Mouse (Mus musculus) kidney, postnatal 10 days (tissue): ENCODE results near the gene Capn1.

ENCODE experiments used
- DNase-seq: peaks from one replicate; pipeline ENCODE4 v3.0.0; 2021; ENCODE audit warnings: mixed read lengths

Gene Capn1

DNA sequence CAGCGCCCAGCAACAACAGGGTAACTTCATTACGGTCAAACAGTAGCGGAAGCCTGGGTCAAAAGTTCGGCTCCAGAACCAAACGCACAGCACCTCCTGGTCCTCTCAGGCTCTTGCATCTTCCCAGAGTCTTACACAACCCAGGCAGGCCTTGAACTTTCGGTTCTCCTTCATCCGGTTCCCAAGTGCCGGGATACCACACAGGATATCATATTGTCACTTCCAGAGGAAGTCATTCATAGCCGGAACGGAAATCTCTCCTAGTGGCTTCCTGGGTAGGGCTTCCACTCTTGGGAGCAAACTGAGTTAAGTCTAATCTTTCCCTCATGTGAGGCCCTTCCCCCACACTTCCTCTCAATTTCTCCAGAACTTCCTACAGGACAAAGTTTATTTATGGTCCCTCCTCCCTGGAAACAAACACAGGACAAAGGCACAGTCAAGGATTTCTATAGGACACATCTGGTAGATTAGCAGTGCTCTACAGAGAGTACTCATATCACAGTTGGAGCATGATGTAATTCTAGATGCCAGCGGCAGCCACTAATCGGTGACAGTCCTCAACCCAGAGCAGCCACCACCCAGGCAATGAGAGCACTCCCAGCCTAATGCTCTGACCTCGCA lies 63.5 kb downstream of the Capn1 start:
- DNase-seq = peak; percentile 75

DNA sequence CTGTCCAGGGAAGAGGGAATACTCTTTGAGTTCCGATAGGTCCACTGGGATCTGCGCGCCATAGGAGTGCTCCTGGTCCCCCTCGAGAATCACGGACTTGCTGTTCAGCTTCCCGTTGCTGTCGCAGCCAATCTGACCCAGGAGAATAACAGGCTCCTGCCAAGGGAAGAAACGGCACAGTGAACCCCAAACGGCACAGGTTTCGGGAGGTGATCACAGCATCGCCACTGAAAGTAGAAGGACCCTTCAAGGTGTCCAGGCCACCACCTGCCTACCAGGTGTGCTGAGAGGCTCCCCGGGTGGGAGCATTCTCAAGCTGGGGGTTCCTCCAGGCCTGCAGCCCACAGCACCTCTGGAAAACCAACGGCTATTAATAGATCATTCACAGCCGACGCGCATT lies 64.1 kb downstream of the Capn1 start:
- no peak for DNase-seq

DNA sequence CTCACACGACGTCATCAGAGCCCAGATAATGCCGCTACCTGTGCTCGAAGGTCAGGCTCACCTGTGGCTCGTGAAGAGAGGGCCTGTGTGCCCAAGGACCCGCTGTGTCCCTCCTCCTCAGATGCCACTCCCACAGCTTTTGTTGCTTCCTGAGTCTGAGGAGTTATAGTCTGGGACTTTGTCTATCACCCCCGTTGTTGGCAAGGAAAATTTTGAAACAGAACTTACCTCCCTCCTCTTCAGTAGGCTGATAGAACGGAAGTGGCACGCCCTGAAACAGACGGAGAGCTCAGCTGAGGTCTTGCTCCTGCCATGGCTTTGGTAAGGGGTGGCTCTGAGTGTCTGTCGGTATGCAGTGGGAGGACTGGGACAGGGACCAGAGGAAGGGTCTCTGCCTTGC lies 65.5 kb downstream of the Capn1 start:
- no peak for DNase-seq

DNA sequence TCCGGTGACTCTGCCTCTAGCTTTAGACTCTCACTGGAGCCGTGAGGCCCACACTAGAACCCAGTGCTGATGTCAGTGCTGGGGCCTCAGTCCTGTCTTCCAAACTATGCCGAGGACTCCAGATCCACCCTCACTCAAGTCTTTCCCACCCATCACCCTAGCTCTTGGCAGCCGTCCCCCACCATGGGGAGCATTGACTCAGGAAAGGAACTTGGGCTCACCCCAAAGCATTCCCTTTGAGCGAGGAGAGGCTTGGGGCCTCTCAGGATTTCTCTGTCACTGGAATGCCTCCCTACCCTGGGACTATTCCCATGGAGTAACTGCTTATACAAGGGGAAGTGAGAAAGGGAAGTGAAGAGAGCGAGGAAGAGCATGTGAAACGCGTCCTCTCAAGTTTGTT lies 69.8 kb downstream of the Capn1 start:
- DNase-seq = peak; percentile 60

DNA sequence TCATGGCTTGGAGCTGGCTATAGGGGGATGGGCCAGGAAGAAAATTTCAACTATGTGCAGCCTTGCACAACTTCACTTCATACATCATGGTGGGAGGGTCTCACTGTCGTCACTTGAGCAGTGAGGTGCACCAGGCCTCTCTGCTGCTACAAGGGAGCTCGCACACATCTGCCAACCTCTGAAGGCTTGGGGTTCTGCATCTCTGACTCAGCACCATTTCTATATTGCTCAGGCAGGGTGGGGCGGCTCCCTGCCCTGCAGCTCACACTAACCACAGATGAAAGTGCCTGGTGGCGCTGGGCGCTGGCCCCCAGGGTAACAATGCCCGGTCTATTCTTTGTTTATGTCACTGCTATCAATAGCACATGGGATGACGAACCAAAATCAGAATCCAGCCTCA lies 70.7 kb downstream of the Capn1 start:
- peak; percentile 73 for DNase-seq

DNA sequence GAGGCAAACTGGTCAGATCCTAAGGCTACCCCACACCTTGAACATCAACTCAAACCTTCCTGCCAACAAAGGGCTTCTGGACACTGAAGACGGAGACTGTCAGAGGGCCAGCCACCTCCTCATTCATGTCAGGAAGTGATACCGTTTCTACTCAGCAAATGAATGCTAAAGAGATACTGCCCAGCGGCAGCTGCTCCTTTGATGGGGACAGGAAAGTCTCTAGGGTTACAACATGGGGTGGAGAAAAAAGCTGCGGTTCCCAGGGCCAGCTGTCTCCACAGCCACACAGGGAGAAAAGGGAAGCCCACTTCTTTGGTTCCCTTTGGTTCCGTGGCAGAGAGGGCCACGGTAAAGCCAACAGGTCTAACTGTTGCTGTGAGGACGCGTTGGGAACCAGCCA lies 71.6 kb downstream of the Capn1 start:
- DNase-seq = no peak

DNA sequence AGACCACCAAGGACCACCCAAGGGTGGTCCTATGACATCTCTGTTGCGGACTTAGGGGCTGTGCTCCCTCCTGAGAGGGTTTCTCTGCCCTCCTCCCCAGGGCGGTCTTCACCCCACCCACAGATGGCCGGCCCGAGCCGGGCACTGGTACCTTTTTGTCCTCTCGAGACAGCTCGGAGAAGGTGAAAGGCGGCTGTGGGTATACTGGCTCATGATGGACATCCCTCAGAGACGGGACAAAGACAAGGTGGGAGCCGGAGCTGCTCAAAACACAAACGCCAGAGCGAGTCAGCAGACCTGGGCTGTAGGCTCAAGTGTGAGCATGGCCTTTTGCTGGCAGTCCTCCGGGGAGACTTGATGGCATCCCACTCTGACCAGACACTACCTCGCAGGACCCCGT lies 72.3 kb downstream of the Capn1 start:
- DNase-seq = no peak

DNA sequence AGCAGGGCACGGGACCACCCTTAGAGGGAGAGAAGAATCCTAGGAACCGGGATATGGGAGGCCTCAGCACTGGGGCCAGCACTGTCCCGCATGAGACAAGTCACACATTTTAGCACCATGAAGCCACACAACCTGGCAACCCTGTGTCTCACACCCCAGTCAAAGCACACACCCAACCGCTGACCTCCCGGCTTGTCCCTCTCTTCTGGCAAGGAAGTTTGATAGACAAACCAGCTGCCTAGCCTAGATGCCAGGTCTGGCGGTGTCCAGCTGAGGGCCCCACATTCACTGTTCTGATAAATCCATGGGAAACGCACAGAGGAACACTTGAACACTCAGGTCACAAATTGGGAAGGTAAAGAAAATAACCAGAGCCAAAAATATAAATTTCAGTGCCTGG lies 73.1 kb downstream of the Capn1 start:
- no peak for DNase-seq

DNA sequence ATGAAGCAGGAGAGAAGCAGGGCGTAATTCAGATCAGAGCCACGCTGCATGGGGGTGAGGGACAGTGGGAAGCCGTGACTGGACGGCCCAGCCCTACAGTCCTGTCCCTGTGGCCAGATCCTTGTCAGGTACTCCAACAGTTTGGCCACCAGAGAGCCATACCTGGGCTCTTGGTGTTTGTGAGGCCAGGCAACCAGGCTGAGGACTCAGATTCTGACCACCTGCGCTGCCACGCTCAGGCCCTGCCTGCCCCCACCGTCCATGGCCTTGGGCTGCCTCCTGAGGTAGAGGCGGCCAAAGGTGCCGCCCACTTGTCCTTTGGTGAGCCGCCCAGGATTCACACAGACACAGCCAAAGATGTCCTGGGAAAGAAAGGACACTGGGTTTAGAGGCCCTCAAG lies 75.0 kb downstream of the Capn1 start:
- no peak for DNase-seq

DNA sequence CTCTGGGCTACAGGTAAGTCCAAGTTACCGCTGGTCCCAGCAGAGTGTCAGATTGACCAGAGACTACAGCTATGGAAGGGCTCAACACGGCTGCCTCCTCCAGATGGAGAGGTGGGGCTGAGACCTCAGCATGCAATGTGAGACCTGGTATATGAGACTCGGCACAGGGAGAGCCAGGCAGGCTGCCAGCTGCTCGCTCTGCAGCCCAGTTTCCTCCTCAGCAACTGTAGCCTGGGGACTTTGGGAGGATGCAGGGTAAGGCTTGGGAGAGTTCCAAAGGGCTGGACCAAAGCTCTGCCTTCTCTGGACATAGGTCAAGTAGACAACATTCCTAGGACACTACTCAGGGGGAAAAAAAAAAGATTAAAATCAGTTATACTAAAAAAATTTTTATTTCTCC lies 75.5 kb downstream of the Capn1 start:
- DNase-seq = peak; percentile 93

DNA sequence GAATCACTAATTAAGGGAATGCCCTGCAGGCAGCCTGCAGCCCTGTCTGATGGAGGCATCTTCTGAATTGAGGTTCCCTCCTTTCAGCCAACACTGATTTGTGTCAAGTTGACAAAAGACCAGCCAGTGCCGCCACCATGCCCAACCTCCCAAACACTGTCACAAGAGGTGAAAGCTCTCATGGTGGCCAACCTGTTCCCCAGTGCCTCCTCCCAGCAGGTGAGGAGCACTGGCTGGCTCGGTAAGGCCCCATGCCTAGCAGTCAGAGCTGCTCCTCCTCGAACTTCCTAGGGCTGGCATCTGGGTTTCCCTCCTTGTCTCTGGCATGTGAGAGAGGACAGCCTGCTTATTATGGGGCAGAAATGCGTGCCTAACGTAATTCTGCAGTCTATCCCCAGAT lies 76.0 kb downstream of the Capn1 start:
- no peak for DNase-seq
